In the genomic region with DNA sequence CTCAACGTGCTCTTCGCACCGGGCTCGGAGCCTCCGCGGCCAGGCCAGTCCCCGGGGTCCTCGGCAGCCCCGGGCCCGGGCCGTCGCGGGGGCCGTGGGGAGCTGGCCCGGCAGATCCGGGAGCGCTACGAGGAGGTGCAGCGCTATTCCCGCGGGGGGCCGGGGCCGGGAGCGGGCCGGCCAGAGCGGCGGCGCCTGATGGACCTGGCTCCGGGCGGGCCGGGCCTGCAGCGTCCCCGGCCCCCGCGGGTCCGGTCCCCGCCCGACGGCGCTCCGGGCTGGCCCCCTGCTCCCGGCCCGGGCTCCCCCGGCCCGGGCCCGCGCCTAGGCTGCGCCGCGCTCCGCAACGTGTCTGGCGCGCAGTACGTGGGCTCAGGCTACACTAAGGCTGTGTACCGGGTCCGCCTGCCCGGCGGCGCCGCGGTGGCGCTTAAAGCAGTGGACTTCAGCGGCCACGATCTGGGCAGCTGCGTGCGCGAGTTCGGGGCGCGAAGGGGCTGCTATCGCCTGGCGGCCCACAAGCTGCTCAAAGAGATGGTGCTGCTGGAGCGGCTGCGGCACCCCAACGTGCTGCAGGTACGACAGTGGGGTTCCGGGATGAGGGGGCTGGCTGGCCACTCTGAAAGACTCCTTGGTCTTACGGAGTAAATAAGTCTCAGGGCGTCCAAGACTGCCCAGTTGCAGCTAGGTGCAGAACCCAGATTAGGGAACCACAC, we compare ENCODE assay signal across 8 mouse cellular contexts. TPM values are rescaled to one million over a fixed set of nuclear protein-coding genes. Genes with fewer than 3 reads are reported as not detected.
A peak's percentile ranks its signal among the peaks of the same experiment; 100 is the strongest.
DNase-seq lines count a peak whose midpoint lies in the region; ATAC-seq and TF ChIP-seq lines count a peak whose summit lies in the region.

No protein-coding gene starts in this region.

- TF ChIP-seq POLR2A in heart, adult 2 months (IDR thresholded peaks at IDR 0.05; ENCODE audit: insufficient read depth, low read depth, low read length) = no peak

- H3K4me3 ChIP-seq in heart, adult 2 months = peak overlapping the region; percentile 60
- H3K4me3 ChIP-seq in embryonic facial prominence, embryonic 11.5 days (ENCODE audit: low read depth, low read length) = peak overlapping the region; percentile 81
- peak overlapping the region; percentile 80 for H3K4me3 ChIP-seq in hindbrain, embryonic 10.5 days
- peak overlapping the region; percentile 73 for H3K4me3 ChIP-seq in limb, embryonic 13.5 days

- H3K27ac ChIP-seq in heart, adult 2 months = peak overlapping the region; percentile 79
- peak overlapping the region; percentile 86 for H3K27ac ChIP-seq in embryonic facial prominence, embryonic 11.5 days (replicated peaks; ENCODE audit: low read depth, low read length)
- peak overlapping the region; percentile 97 for H3K27ac ChIP-seq in hindbrain, embryonic 10.5 days
- peak overlapping the region; percentile 48; the same call in 1 of the 2 replicates for H3K27ac ChIP-seq in limb, embryonic 13.5 days

- no peak for TF ChIP-seq CTCF in heart, adult 2 months (IDR thresholded peaks at IDR 0.05)
- TF ChIP-seq CTCF in Patski (IDR thresholded peaks at IDR 0.05) = no peak

- H3K4me2 ChIP-seq in embryonic facial prominence, embryonic 11.5 days (ENCODE audit: low read depth, low read length) = peak overlapping the region; percentile 87
- peak overlapping the region; percentile 86 for H3K4me2 ChIP-seq in limb, embryonic 13.5 days (replicated peaks)

- ATAC-seq in Patski = peak; percentile 36
- peak; percentile 15; the same call in 1 of the 2 replicates for ATAC-seq in embryonic facial prominence, embryonic 11.5 days (replicated peaks; ENCODE audit: insufficient number of reproducible peaks, low FRiP score, low TSS enrichment, low read depth)
- peak; percentile 16; the same call in 1 of the 2 replicates for ATAC-seq in limb, embryonic 13.5 days (ENCODE audit: low FRiP score, low read depth)

- no peaks in the 10 kb centered on the region; the same call in 1 of the 2 replicates for H3K79me2 ChIP-seq in heart, adult 2 months (replicated peaks; ENCODE audit: control insufficient read depth, insufficient read depth, low read length)

- 1% methylated on average over 80 of the region's 80 CpGs for WGBS in heart, adult 2 months
- under 1% methylated on average over 79 of the region's 80 CpGs for WGBS in embryonic facial prominence, embryonic 11.5 days
- WGBS in hindbrain, embryonic 10.5 days = under 1% methylated on average over 80 of the region's 80 CpGs
- under 1% methylated on average over 67 of the region's 80 CpGs for WGBS in limb, embryonic 13.5 days

- no peaks in the 10 kb centered on the region for H3K36me3 ChIP-seq in heart, adult 2 months (ENCODE audit: control insufficient read depth, insufficient read depth, low read length)
- no peaks in the 10 kb centered on the region for H3K36me3 ChIP-seq in embryonic facial prominence, embryonic 11.5 days (replicated peaks; ENCODE audit: control insufficient read depth, insufficient read depth, low read depth, low read length)
- peaks cover 2% of the 10 kb centered on the region; the same call in 1 of the 2 replicates for H3K36me3 ChIP-seq in hindbrain, embryonic 10.5 days
- H3K36me3 ChIP-seq in limb, embryonic 13.5 days = no peaks in the 10 kb centered on the region

- H3K9me3 ChIP-seq in embryonic facial prominence, embryonic 11.5 days (replicated peaks; ENCODE audit: control insufficient read depth, low read length) = no peaks in the 10 kb centered on the region
- no peaks in the 10 kb centered on the region for H3K9me3 ChIP-seq in hindbrain, embryonic 10.5 days
- H3K9me3 ChIP-seq in limb, embryonic 13.5 days = no peaks in the 10 kb centered on the region

- H3K4me1 ChIP-seq in heart, adult 2 months (ENCODE audit: control insufficient read depth, insufficient read depth, low read length) = peaks cover 13% of the 10 kb centered on the region
- H3K4me1 ChIP-seq in embryonic facial prominence, embryonic 11.5 days (ENCODE audit: control insufficient read depth, insufficient read depth, low read length) = peaks cover 5% of the 10 kb centered on the region
- H3K4me1 ChIP-seq in hindbrain, embryonic 10.5 days (replicated peaks) = peaks cover 79% of the 10 kb centered on the region
- H3K4me1 ChIP-seq in limb, embryonic 13.5 days = peaks cover 60% of the 10 kb centered on the region

- CTCF ChIA-PET in Patski (lab: Charles Lee) = no interaction called here

- peak overlapping the region; percentile 97 for H3K9ac ChIP-seq in heart, adult 2 months (ENCODE audit: low read depth, low read length)
- peak overlapping the region; percentile 84 for H3K9ac ChIP-seq in embryonic facial prominence, embryonic 11.5 days (replicated peaks; ENCODE audit: low read length)
- peak overlapping the region; percentile 93 for H3K9ac ChIP-seq in limb, embryonic 13.5 days

- peak; percentile 56 to 78 for DNase-seq in heart, adult 2 months
- no peak for DNase-seq in heart, adult 9 months (ENCODE audit: low spot score in 2 of 2)
- DNase-seq in Patski (ENCODE audit: low read depth, low spot score) = no peak
- DNase-seq in embryonic facial prominence, embryonic 11.5 days (ENCODE audit: low spot score) = peak; percentile 46
- DNase-seq in hindbrain, embryonic 10.5 days (ENCODE audit: low spot score) = peak; percentile 61
- peak; percentile 64 for DNase-seq in neural tube, embryonic 10.5 days (ENCODE audit: extremely low spot score, low spot score)
- no peak for DNase-seq in urinary bladder, adult 2 months (ENCODE audit: low spot score)

- intact Hi-C loops in heart, adult 2 months (cut with DNase I) = no loop called here

- POLR2A ChIA-PET in Patski (lab: Charles Lee) = interaction anchor here (0.5 to 1.2 kb wide), 6 partner anchors 9 to 183 kb away, joined by 3 to 7 read pairs (median 4); no protein-coding TSS in a partner anchor

- H3K27me3 ChIP-seq in heart, adult 2 months (ENCODE audit: control insufficient read depth, insufficient read depth, low read length) = no peaks in the 10 kb centered on the region
- H3K27me3 ChIP-seq in Patski = no peaks in the 10 kb centered on the region
- no peaks in the 10 kb centered on the region for H3K27me3 ChIP-seq in embryonic facial prominence, embryonic 11.5 days (ENCODE audit: control insufficient read depth, insufficient read depth, low read length)
- peaks cover 60% of the 10 kb centered on the region for H3K27me3 ChIP-seq in hindbrain, embryonic 10.5 days (ENCODE audit: insufficient read depth, poor library complexity, severe bottlenecking)
- H3K27me3 ChIP-seq in limb, embryonic 13.5 days = peaks cover 92% of the 10 kb centered on the region

- TF ChIP-seq EP300 in heart, adult 2 months (IDR thresholded peaks at IDR 0.05; ENCODE audit: insufficient read depth, low read depth, low read length) = no peak

- in situ Hi-C loops in Patski (cut with MboI; ENCODE audit: low pct_unique_long_range_greater_than_20kb) = no loop called here

RNA-seq across cellular contexts. Expression of gene Pkdcc, which starts 0.6 kb away (rescaled TPM):
- 10 to 100 TPM; 45.5 to 45.7 TPM for total RNA-seq in heart, adult 2 months (2021)
- polyA plus RNA-seq in heart, adult 2 months (2012; rRNA removed) = 63.0 and 81.8 TPM in 2 replicates
- 86.9 TPM for polyA plus RNA-seq in Patski (2021)
- polyA plus RNA-seq in embryonic facial prominence, embryonic 11.5 days (2014; fragmentation: Nextera tagmentation; extraction: Ambion mirVana) = 23.4 and 24.5 TPM in 2 replicates
- 9.1 and 11.4 TPM in 2 replicates for polyA plus RNA-seq in hindbrain, embryonic 10.5 days (2016; fragmentation: Nextera tagmentation; extraction: Ambion mirVana)
- 12.9 and 15.8 TPM in 2 replicates for polyA plus RNA-seq in limb, embryonic 13.5 days (2015; fragmentation: Nextera tagmentation; extraction: Ambion mirVana)
- polyA plus RNA-seq in urinary bladder, adult 2 months (2012; rRNA removed) = 65.2 and 69.9 TPM in 2 replicates

Comparison
In these comparisons a context has a peak if more than half of its experiments do, and no peak if none do; other contexts are left out.
1. DNase-seq: peak in heart, adult 2 months (2 of 2), embryonic facial prominence, embryonic 11.5 days (single experiment), hindbrain, embryonic 10.5 days (single experiment) and neural tube, embryonic 10.5 days (single experiment); none in heart, adult 9 months (0 of 2), Patski (single experiment) and urinary bladder, adult 2 months (single experiment).
2. Peak in every context shown above with its lines, with median percentiles within 50 percentile points of each other: H3K27ac ChIP-seq, H3K4me3 ChIP-seq, H3K9ac ChIP-seq and ATAC-seq.